Mouse (Mus musculus) limb, embryonic 11.5 days (tissue): ENCODE measurements around the gene Trim30a. TPM values are rescaled to one million over a fixed set of nuclear protein-coding genes. Genes with fewer than 3 reads are reported as not detected.

ENCODE experiments used
- ATAC-seq: fragments of 200-750 bp; cut with Nextera tagmentation; 2 replicates; pipeline ENCODE4 v1.8.0; 2017; ENCODE audit warnings: low read depth; ENCODE audit not compliant: insufficient number of reproducible peaks, low FRiP score, low TSS enrichment
- DNase-seq: peaks from one replicate; pipeline ENCODE4 v3.0.0-alpha.2; 2015; ENCODE audit warnings: low spot score
- H3K27ac ChIP-seq: fragments of 300-500 bp; sonication (generic); replicated peaks from 2 replicates; pipeline ENCODE4 v1.5.1; 2014; ENCODE audit warnings: low read depth, mild to moderate bottlenecking, low read length
- H3K27me3 ChIP-seq: fragments of 300-500 bp; sonication (generic); 2 replicates; pipeline ENCODE4 v1.6.1; 2014; ENCODE audit warnings: mild to moderate bottlenecking, low read length, mixed read lengths; ENCODE audit not compliant: control insufficient read depth, insufficient read depth
- H3K36me3 ChIP-seq: fragments of 300-500 bp; sonication (generic); 2 replicates; pipeline ENCODE4 v1.6.1; 2014; ENCODE audit warnings: mild to moderate bottlenecking, low read length, moderate library complexity, mixed read lengths; ENCODE audit not compliant: control insufficient read depth, insufficient read depth
- H3K4me1 ChIP-seq: fragments of 300-500 bp; sonication (generic); 2 replicates; pipeline ENCODE4 v1.6.1; 2014; ENCODE audit warnings: low read length, mixed read lengths; ENCODE audit not compliant: control insufficient read depth, insufficient read depth
- H3K4me2 ChIP-seq: fragments of 300-500 bp; sonication (generic); 2 replicates; pipeline ENCODE4 v1.6.1; 2014; ENCODE audit warnings: low read depth, mild to moderate bottlenecking, moderate library complexity; ENCODE audit not compliant: severe bottlenecking
- H3K4me3 ChIP-seq: fragments of 300-500 bp; sonication (generic); 2 replicates; pipeline ENCODE4 v1.5.1; 2014; ENCODE audit warnings: low read depth, low read length
- H3K9ac ChIP-seq: fragments of 300-500 bp; sonication (generic); 2 replicates; pipeline ENCODE4 v1.6.1; 2014; ENCODE audit warnings: mild to moderate bottlenecking, low read length
- H3K9me3 ChIP-seq: fragments of 300-500 bp; sonication (generic); 2 replicates; pipeline ENCODE4 v1.6.1; 2016; ENCODE audit warnings: low read length; ENCODE audit not compliant: control insufficient read depth
- WGBS: fragments of 180-500 bp; shearing (Covaris S2); extraction: QIAGEN DNeasy Blood & Tissue Kit; methylation state at CpG from one replicate; pipeline ENCODE4 v1.1.7; 2014; 5-methylcytosine and 5-hydroxymethylcytosine counted together
- polyA plus RNA-seq: library from polyadenylated mRNA; unstranded; fragments of >200 nt; fragmentation: Nextera tagmentation; extraction: Ambion mirVana; gene quantifications from 2 replicates; pipeline ENCODE4 v1.2.1, GENCODE M21; 2014

The Trim30a gene
- polyA plus RNA-seq, 1 experiment from 2014 or later = 0.51 TPM

GRCm38 (mm10) chr7:104400698-104401097 is 64.3 kb downstream of the Trim30a start, which contains the start of gene Trim30c:
TSS of gene Trim30c (minus strand) at chr7:104400837.
- DNase-seq (no peak), ATAC-seq (no peak)
- no peaks in the 10 kb centered on the region for H3K9me3 ChIP-seq
- H3K4me1 ChIP-seq = no peaks in the 10 kb centered on the region
- H3K4me2 ChIP-seq = no peak within 1 kb of the TSS
- H3K36me3 ChIP-seq = no peaks in the 10 kb centered on the region
- H3K9ac ChIP-seq = no peak within 1 kb of the TSS
- H3K27me3 ChIP-seq = no peaks in the 10 kb centered on the region
- H3K27ac ChIP-seq = no peak within 1 kb of the TSS
- no peak within 1 kb of the TSS for H3K4me3 ChIP-seq
- 93% methylated on average over 1 of the region's 1 CpGs for WGBS

- 68% methylated on average over 1 of the region's 1 CpGs for WGBS
- H3K9me3 ChIP-seq = no peaks in the 10 kb centered on the region
- no peaks in the 10 kb centered on the region for H3K4me1 ChIP-seq
- H3K36me3 ChIP-seq = no peaks in the 10 kb centered on the region
- no peak overlapping the region for H3K27ac ChIP-seq
- DNase-seq = no peak
- H3K9ac ChIP-seq = no peak overlapping the region
- H3K4me3 ChIP-seq = no peak overlapping the region
- no peaks in the 10 kb centered on the region for H3K27me3 ChIP-seq
- no peak overlapping the region for H3K4me2 ChIP-seq
- ATAC-seq = no peak
Observed at GRCm38 (mm10) chr7:104398492-104398891, 66.5 kb downstream of the Trim30a start.

- ATAC-seq (no peak), DNase-seq (no peak)
- Histone ChIP-seq H3K4me3 (no peak within 1 kb of the TSS), H3K4me2 (no peak within 1 kb of the TSS), H3K4me1 (no peaks in the 10 kb centered on the region), H3K27me3 (no peaks in the 10 kb centered on the region), H3K9ac (no peak within 1 kb of the TSS), H3K27ac (no peak within 1 kb of the TSS), H3K36me3 (no peaks in the 10 kb centered on the region), H3K9me3 (no peaks in the 10 kb centered on the region)
- 65% methylated on average over 1 of the region's 1 CpGs for WGBS
Observed at GRCm38 (mm10) chr7:104369736-104370414, 95.1 kb downstream of the Trim30a start, which contains the start of gene Trim30b. TSS of gene Trim30b (minus strand) at chr7:104369884.

- no peak for DNase-seq
- Histone ChIP-seq H3K9me3 (no peaks in the 10 kb centered on the region), H3K27me3 (no peaks in the 10 kb centered on the region), H3K4me3 (no peak overlapping the region), H3K4me2 (no peak overlapping the region), H3K4me1 (no peaks in the 10 kb centered on the region), H3K27ac (no peak overlapping the region), H3K36me3 (no peaks in the 10 kb centered on the region), H3K9ac (no peak overlapping the region)
- no peak for ATAC-seq
Observed at GRCm38 (mm10) chr7:104366339-104366738, 98.7 kb downstream of the Trim30a start.

Other genes with a start within 250 kb of the Trim30a start
- 3.5 and 5.5 TPM in 2 replicates for gene Trim6, start 246.4 kb downstream of the Trim30a start, polyA plus RNA-seq
- 0.64 and 1.4 TPM in 2 replicates for gene Trim34a, start 220.7 kb downstream of the Trim30a start, polyA plus RNA-seq
- 0.08 and 0.13 TPM in 2 replicates for gene Trim5, start 177.1 kb downstream of the Trim30a start, polyA plus RNA-seq
- gene Trim12a, start 149.7 kb downstream of the Trim30a start, polyA plus RNA-seq = 3.8 and 3.9 TPM in 2 replicates
- gene Trim34b, start 135.7 kb downstream of the Trim30a start, polyA plus RNA-seq = not detected in 2 replicates
- 1.3 and 1.8 TPM in 2 replicates for gene Trim12c, start 111.8 kb downstream of the Trim30a start, polyA plus RNA-seq
- gene Trim30b, start 95.3 kb downstream of the Trim30a start, polyA plus RNA-seq = not detected in 2 replicates
- gene Trim30c, start 64.4 kb downstream of the Trim30a start, polyA plus RNA-seq = not detected in 2 replicates
- gene Trim30d, start 42.7 kb upstream of the Trim30a start, polyA plus RNA-seq = 0.08 TPM in 1 of 2 replicates, not detected in the other
- gene Olfr651, start 84.9 kb upstream of the Trim30a start, polyA plus RNA-seq = not detected in 2 replicates
- not detected in 2 replicates for gene Olfr652, start 95.7 kb upstream of the Trim30a start, polyA plus RNA-seq
- not detected in 2 replicates for gene Olfr653, start 112.1 kb upstream of the Trim30a start, polyA plus RNA-seq
- not detected in 2 replicates for gene Olfr654, start 121.8 kb upstream of the Trim30a start, polyA plus RNA-seq
- not detected in 2 replicates for gene Olfr655, start 136.6 kb upstream of the Trim30a start, polyA plus RNA-seq
- gene Olfr656, start 148.8 kb upstream of the Trim30a start, polyA plus RNA-seq = not detected in 2 replicates
- not detected in 2 replicates for gene Olfr657, start 159.6 kb upstream of the Trim30a start, polyA plus RNA-seq
- gene Olfr658, start 182.1 kb upstream of the Trim30a start, polyA plus RNA-seq = not detected in 2 replicates
- gene Olfr659, start 201.6 kb upstream of the Trim30a start, polyA plus RNA-seq = not detected in 2 replicates
- not detected in 2 replicates for gene Olfr661, start 221.3 kb upstream of the Trim30a start, polyA plus RNA-seq